Mouse (Mus musculus): Measurements from ENCODE around the gene M1ap.

DNA sequence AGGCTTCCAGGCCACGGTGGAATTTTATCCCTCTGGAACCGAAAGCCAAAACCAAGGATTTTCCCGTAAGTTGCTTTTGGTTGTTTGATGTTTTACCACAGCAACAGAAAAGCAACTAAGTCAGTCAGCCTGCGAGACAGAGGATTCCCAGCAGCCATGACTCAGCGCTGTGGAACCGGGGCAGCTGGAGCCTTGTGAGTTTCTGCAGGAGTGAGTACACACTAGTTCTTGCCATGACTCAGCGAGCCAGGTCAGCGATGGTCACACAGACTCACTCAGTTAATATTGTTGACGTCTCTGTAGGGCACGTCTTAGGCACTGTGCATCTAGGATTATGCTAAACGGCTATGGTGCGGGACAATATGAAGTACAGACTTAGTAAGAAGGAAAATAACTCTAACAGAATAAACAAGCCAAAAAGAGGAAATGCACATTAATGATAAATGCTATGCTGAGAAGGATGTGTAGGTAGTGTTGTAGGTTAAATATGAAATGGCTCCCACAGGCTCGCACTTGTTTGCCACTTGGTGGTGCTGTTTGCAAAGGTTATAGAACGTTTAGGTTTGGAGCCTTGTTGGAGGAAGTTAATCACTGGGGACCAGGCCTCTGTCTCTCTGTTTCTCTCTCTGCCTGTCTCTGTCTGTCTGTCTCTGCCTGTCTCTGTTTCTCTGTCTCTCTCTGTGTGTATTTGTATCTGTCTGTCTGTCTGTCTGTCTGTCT lies 37.4 kb upstream of the M1ap start:
- TF ChIP-seq POLR2A (IDR thresholded peaks at IDR 0.05; ENCODE audit: insufficient read length, low read depth) (no peak), USF1 (IDR thresholded peaks at IDR 0.05; ENCODE audit: low read depth) (no peak), E2F4 (IDR thresholded peaks at IDR 0.05; ENCODE audit: insufficient read depth) (no peak), POLR2AphosphoS2 (IDR thresholded peaks at IDR 0.05; ENCODE audit: insufficient read length, low read depth) (no peak)
